In the genomic region with DNA sequence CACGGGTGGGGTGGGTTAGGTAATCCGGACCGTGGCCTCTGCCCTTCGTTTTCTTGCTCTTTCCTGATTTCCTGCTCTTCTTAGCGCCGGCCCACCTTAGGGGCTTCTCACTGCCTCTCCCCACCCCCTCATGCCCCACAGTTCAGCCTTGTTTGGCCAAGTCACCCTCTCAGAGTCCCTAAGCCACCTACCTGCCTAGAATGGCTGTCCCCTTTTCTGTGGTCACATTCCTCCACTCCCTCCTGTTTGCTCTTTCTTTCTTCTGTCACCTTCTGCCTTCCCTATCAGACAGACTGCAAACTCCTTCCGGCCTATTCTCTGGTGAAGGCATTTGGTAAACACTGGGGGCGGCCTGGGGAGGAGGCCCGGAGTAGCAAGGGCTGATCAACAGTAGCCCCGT, we compare ENCODE assay signal across 13 mouse cellular contexts. TPM values are rescaled to one million over a fixed set of nuclear protein-coding genes. Genes with fewer than 3 reads are reported as not detected.
DNase-seq lines count a peak whose midpoint lies in the region; ATAC-seq lines count a peak whose summit lies in the region.
"Had no signal": no experiment of that assay in that cellular context is flagged by ENCODE, and none has a peak within 500 bp of the region (broad histone marks: within the 10 kb centered on the region; RNA-seq: fewer than 3 reads in every experiment).

No protein-coding gene starts in this region.

- no peak for ATAC-seq in erythroid progenitor cell, adult 5-6 weeks (replicated peaks; ENCODE audit: low FRiP score, poor library complexity, severe bottlenecking)
- ATAC-seq: forebrain, embryonic 13.5 days; hindbrain, embryonic 16.5 days had no signal

- WGBS in hindbrain, embryonic 10.5 days: 59% methylated on average over 10 of the region's 10 CpGs

- no peak overlapping the region for H3K27ac ChIP-seq in hindbrain, embryonic 10.5 days
- H3K27ac ChIP-seq: forebrain, embryonic 13.5 days; limb, embryonic 13.5 days had no signal

- H3K4me3 ChIP-seq in hindbrain, embryonic 10.5 days: no peak overlapping the region
- H3K4me3 ChIP-seq: forebrain, embryonic 13.5 days; limb, embryonic 13.5 days; myocyte had no signal

- H3K4me1 ChIP-seq in hindbrain, embryonic 10.5 days (replicated peaks): peaks cover 25% of the 10 kb centered on the region

- H3K9me3 ChIP-seq in hindbrain, embryonic 10.5 days: no peaks in the 10 kb centered on the region
- H3K9me3 ChIP-seq: forebrain, embryonic 13.5 days; limb, embryonic 13.5 days had no signal

- no peaks in the 10 kb centered on the region for H3K36me3 ChIP-seq in hindbrain, embryonic 10.5 days
- H3K36me3 ChIP-seq: limb, embryonic 13.5 days had no signal

- peak; percentile 31 for DNase-seq in cerebellum, adult 9-11 months
- no peak for DNase-seq in cerebellum, adult 9-10 months
- peak; percentile 0 for DNase-seq in kidney, postnatal 4 days
- DNase-seq in kidney, adult 8-10 months: no peak
- peak; percentile 6 for DNase-seq in urinary bladder, postnatal 10 days (ENCODE audit: low spot score)
- no peak for DNase-seq in urinary bladder, postnatal 25 days (ENCODE audit: low spot score)
- DNase-seq in hindbrain, embryonic 10.5 days (ENCODE audit: low spot score): no peak
- DNase-seq: adrenal gland, adult 2 months had no signal

- peaks cover 68% of the 10 kb centered on the region for H3K27me3 ChIP-seq in hindbrain, embryonic 10.5 days (ENCODE audit: insufficient read depth, poor library complexity, severe bottlenecking)

RNA-seq across cellular contexts. Expression of a gene that starts 3.9 kb away (rescaled TPM):
- 13.0 and 15.9 TPM in 2 replicates for total RNA-seq in erythroid progenitor cell, adult 5-6 weeks (2015; ENCODE audit: low replicate concordance)
- 2.6 and 3.3 TPM in 2 replicates for total RNA-seq in erythroid progenitor cell, adult 5-6 weeks (2017; ENCODE audit: low replicate concordance)
- 5.9 and 10.8 TPM in 2 replicates for polyA plus RNA-seq in hindbrain, embryonic 10.5 days (2016; fragmentation: Nextera tagmentation; extraction: Ambion mirVana)

RNA-seq across cellular contexts. Expression of a gene that starts 51.9 kb away (rescaled TPM):
- 0.84 TPM in 1 of 2 replicates, not detected in the other for total RNA-seq in erythroid progenitor cell, adult 5-6 weeks (2015; ENCODE audit: low replicate concordance)
- 0.39 and 0.91 TPM in 2 replicates for total RNA-seq in erythroid progenitor cell, adult 5-6 weeks (2017; ENCODE audit: low replicate concordance)
- 1.2 and 2.0 TPM in 2 replicates for polyA plus RNA-seq in hindbrain, embryonic 10.5 days (2016; fragmentation: Nextera tagmentation; extraction: Ambion mirVana)

Comparison
In these comparisons a context has a peak if more than half of its experiments do, and no peak if none do; other contexts are left out.
1. DNase-seq: peak in cerebellum, adult 9-11 months (single experiment), kidney, postnatal 4 days (2 of 2) and urinary bladder, postnatal 10 days (single experiment); none in cerebellum, adult 9-10 months (single experiment), kidney, adult 8-10 months (0 of 2), urinary bladder, postnatal 25 days (single experiment) and hindbrain, embryonic 10.5 days (single experiment).